Mouse (Mus musculus) forebrain, embryonic 11.5 days (tissue): ENCODE data around the gene Pdhx. TPM values are rescaled to one million over a fixed set of nuclear protein-coding genes. Genes with fewer than 3 reads are reported as not detected.

Source experiments
- ATAC-seq: fragments of 200-750 bp; cut with Nextera tagmentation; replicated peaks from 2 replicates; pipeline ENCODE4 v1.8.0; 2017; ENCODE audit warnings: moderate TSS enrichment; ENCODE audit not compliant: low FRiP score
- DNase-seq: peaks from one replicate; pipeline ENCODE4 v3.0.0-alpha.2; 2017; ENCODE audit warnings: low spot score
- H3K27ac ChIP-seq: fragments of 300-500 bp; sonication (generic); 2 replicates; pipeline ENCODE4 v1.5.1; 2014; ENCODE audit warnings: low read depth, low read length
- H3K27me3 ChIP-seq: fragments of 300-500 bp; sonication (generic); 2 replicates; pipeline ENCODE4 v1.6.1; 2014; ENCODE audit warnings: mild to moderate bottlenecking, low read length, mixed read lengths; ENCODE audit not compliant: control insufficient read depth, insufficient read depth
- H3K36me3 ChIP-seq: fragments of 300-500 bp; sonication (generic); 2 replicates; pipeline ENCODE4 v1.6.1; 2014; ENCODE audit warnings: mild to moderate bottlenecking, low read length, moderate library complexity, mixed read lengths; ENCODE audit not compliant: control insufficient read depth, insufficient read depth
- H3K4me1 ChIP-seq: fragments of 300-500 bp; sonication (generic); replicated peaks from 2 replicates; pipeline ENCODE4 v1.6.1; 2014; ENCODE audit warnings: low read length, mixed read lengths; ENCODE audit not compliant: control insufficient read depth, insufficient read depth
- H3K4me2 ChIP-seq: fragments of 300-500 bp; sonication (generic); 2 replicates; pipeline ENCODE4 v1.6.1; 2014; ENCODE audit warnings: low read depth, mild to moderate bottlenecking, low read length, moderate library complexity, mixed read lengths; ENCODE audit not compliant: severe bottlenecking
- H3K4me3 ChIP-seq: fragments of 300-500 bp; sonication (generic); 2 replicates; pipeline ENCODE4 v1.5.1; 2014; ENCODE audit warnings: low read depth, low read length
- H3K9ac ChIP-seq: fragments of 300-500 bp; sonication (generic); 2 replicates; pipeline ENCODE4 v1.6.1; 2014; ENCODE audit warnings: low read length
- H3K9me3 ChIP-seq: fragments of 300-500 bp; sonication (generic); 2 replicates; pipeline ENCODE4 v1.6.1; 2016; ENCODE audit warnings: low read length, mixed read lengths; ENCODE audit not compliant: control insufficient read depth
- WGBS: fragments of 180-500 bp; shearing (Covaris S2); extraction: QIAGEN DNeasy Blood & Tissue Kit; methylation state at CpG from one replicate; pipeline ENCODE4 v1.1.7; 2014; 5-methylcytosine and 5-hydroxymethylcytosine counted together
- polyA plus RNA-seq: library from polyadenylated mRNA; unstranded; fragments of >200 nt; fragmentation: Nextera tagmentation; extraction: Ambion mirVana; gene quantifications from 2 replicates; pipeline ENCODE4 v1.2.1, GENCODE M21; 2014

Pdhx gene
- polyA plus RNA-seq, 1 experiment from 2014 or later, result 48.0 TPM

- H3K36me3 ChIP-seq, result no peaks in the 10 kb centered on the region
- no peaks in the 10 kb centered on the region for H3K9me3 ChIP-seq
- WGBS, result 95% methylated on average over 1 of the region's 1 CpGs
- H3K4me1 ChIP-seq, result no peaks in the 10 kb centered on the region
- no peak overlapping the region for H3K4me2 ChIP-seq
- no peak overlapping the region for H3K9ac ChIP-seq
- no peak overlapping the region for H3K4me3 ChIP-seq
- ATAC-seq (no peak), DNase-seq (no peak)
- H3K27ac ChIP-seq, result no peak overlapping the region
- H3K27me3 ChIP-seq, result no peaks in the 10 kb centered on the region
Observed at GRCm38 (mm10) chr2:103068602-103069001, 4.7 kb downstream of the Pdhx start.

GRCm38 (mm10) chr2:103067552-103068207, 5.6 kb downstream of the Pdhx start:
- H3K4me1 ChIP-seq, result no peaks in the 10 kb centered on the region; the same call in 1 of the 2 replicates
- DNase-seq (no peak), ATAC-seq (no peak)
- 94% methylated on average over 2 of the region's 2 CpGs for WGBS
- no peak overlapping the region for H3K27ac ChIP-seq
- no peaks in the 10 kb centered on the region for H3K36me3 ChIP-seq
- no peaks in the 10 kb centered on the region for H3K27me3 ChIP-seq
- H3K9ac ChIP-seq, result no peak overlapping the region
- H3K9me3 ChIP-seq, result no peaks in the 10 kb centered on the region
- no peak overlapping the region for H3K4me2 ChIP-seq
- H3K4me3 ChIP-seq, result no peak overlapping the region

GRCm38 (mm10) chr2:103066683-103067551, 6.4 kb downstream of the Pdhx start:
- WGBS, result 89% methylated on average over 8 of the region's 8 CpGs
- Histone ChIP-seq H3K4me3 (no peak overlapping the region), H3K36me3 (no peaks in the 10 kb centered on the region), H3K9ac (no peak overlapping the region), H3K4me2 (no peak overlapping the region), H3K27me3 (no peaks in the 10 kb centered on the region), H3K9me3 (no peaks in the 10 kb centered on the region), H3K27ac (no peak overlapping the region), H3K4me1 (no peaks in the 10 kb centered on the region; the same call in 1 of the 2 replicates)
- ATAC-seq, result no peak
- DNase-seq, result no peak

GRCm38 (mm10) chr2:103062865-103063264, 10.4 kb downstream of the Pdhx start:
- Histone ChIP-seq H3K9me3 (no peaks in the 10 kb centered on the region), H3K4me2 (no peak overlapping the region), H3K4me1 (no peaks in the 10 kb centered on the region; the same call in 1 of the 2 replicates), H3K27me3 (no peaks in the 10 kb centered on the region), H3K27ac (no peak overlapping the region), H3K9ac (no peak overlapping the region), H3K4me3 (no peak overlapping the region), H3K36me3 (no peaks in the 10 kb centered on the region)
- DNase-seq, result no peak
- no peak for ATAC-seq
- 52% methylated on average over 3 of the region's 3 CpGs for WGBS

DNA sequence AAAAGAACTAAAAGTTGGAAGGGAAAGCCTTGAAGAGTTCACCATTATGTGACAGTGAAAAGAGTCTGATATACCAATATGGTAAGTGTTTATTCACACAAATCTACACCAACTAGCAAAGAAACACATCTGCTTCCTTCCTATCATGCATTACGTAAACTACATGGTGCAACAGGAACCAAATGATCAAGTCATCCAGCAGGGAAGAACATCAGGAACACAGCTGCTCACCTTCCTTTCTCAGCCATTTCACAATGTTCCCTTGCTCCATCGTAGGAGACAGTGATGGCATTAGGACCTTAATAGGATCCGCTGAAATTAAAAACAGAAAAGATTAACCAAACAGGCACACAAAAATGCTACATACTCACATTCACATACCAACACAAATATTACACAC, 15.0 kb downstream of the Pdhx start:
- Histone ChIP-seq H3K27me3 (no peaks in the 10 kb centered on the region), H3K4me2 (no peak overlapping the region), H3K36me3 (no peaks in the 10 kb centered on the region), H3K9ac (no peak overlapping the region), H3K4me3 (no peak overlapping the region), H3K4me1 (no peaks in the 10 kb centered on the region; the same call in 1 of the 2 replicates), H3K27ac (no peak overlapping the region), H3K9me3 (no peaks in the 10 kb centered on the region)
- ATAC-seq (no peak), DNase-seq (no peak)
- WGBS, result 94% methylated on average over 3 of the region's 3 CpGs

GRCm38 (mm10) chr2:103055820-103056219, 17.5 kb downstream of the Pdhx start:
- H3K36me3 ChIP-seq, result no peaks in the 10 kb centered on the region
- no peaks in the 10 kb centered on the region for H3K27me3 ChIP-seq
- no peak overlapping the region for H3K27ac ChIP-seq
- H3K4me1 ChIP-seq, result no peaks in the 10 kb centered on the region
- H3K9me3 ChIP-seq, result no peaks in the 10 kb centered on the region
- no peak overlapping the region for H3K9ac ChIP-seq
- DNase-seq (no peak), ATAC-seq (no peak)
- no peak overlapping the region for H3K4me3 ChIP-seq
- WGBS, result 89% methylated on average over 6 of the region's 6 CpGs
- no peak overlapping the region for H3K4me2 ChIP-seq

DNA sequence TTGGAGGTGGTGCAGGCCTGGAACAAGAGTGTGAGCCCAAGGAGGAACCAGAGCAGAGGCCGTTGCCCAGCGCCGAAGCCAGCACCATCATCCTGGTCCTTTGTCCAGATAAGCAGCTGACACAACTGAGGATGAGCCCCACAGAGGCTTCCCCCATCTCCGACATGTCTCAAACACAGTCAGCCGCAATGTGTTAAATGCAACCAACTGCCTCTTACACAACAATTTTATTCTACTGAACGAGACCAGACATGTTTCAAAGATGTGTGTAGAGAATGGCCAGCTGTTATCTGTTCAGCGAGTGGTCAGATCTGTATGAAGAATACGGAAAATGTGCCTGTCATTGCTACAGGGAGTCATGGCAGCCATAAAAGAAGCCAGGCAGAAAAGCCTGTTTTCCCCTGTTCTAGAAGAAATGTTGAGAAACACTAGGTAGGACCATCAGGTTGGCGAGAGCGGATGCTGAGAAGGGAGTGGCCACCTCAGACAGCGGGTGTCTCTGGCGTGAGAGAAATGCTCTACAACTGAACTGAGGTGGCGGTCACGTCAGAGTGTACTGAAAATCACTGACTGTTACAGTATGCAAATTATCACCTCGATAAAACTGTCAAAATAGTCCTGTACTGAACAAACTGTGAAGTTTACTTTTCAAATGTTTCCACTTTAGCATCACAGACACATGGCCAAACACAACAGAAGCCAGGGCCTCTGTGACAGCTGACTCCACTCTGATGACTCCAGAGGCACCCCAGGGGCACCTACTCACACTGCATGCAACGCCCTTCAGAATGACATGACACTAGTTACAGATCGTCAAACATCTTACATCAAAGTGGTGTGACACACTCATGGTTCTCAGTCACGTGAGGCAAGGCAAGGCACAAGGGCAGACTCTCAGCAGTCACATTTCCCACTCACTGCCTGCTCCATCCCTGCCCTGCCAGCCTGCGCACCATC, 21.1 kb downstream of the Pdhx start:
- Histone ChIP-seq H3K4me3 (no peak overlapping the region), H3K9me3 (no peaks in the 10 kb centered on the region), H3K36me3 (no peaks in the 10 kb centered on the region), H3K27ac (no peak overlapping the region), H3K4me2 (no peak overlapping the region), H3K9ac (no peak overlapping the region), H3K4me1 (no peaks in the 10 kb centered on the region), H3K27me3 (no peaks in the 10 kb centered on the region)
- ATAC-seq (no peak), DNase-seq (no peak)
- 91% methylated on average over 19 of the region's 19 CpGs for WGBS

GRCm38 (mm10) chr2:103045286-103045685, 28.0 kb downstream of the Pdhx start:
- Histone ChIP-seq H3K36me3 (no peaks in the 10 kb centered on the region), H3K27me3 (no peaks in the 10 kb centered on the region), H3K4me1 (no peaks in the 10 kb centered on the region), H3K9ac (no peak overlapping the region), H3K4me2 (no peak overlapping the region), H3K27ac (no peak overlapping the region), H3K4me3 (no peak overlapping the region), H3K9me3 (no peaks in the 10 kb centered on the region)
- DNase-seq (no peak), ATAC-seq (no peak)
- 88% methylated on average over 2 of the region's 2 CpGs for WGBS
